Mouse (Mus musculus) kidney, adult 9 months (tissue): ENCODE results near the gene Vmp1.

Source experiments
- DNase-seq: peaks from one replicate; pipeline ENCODE4 v3.0.0; 2022

Gene Vmp1

GRCm38 (mm10) chr11:86583313-86583825 is 100.3 kb downstream of the Vmp1 start:
- DNase-seq, result no peak

- DNase-seq, result no peak
Measured at GRCm38 (mm10) chr11:86582543-86583260, 100.9 kb downstream of the Vmp1 start.

- peak; percentile 17 for DNase-seq
Measured at GRCm38 (mm10) chr11:86581943-86582542, 101.6 kb downstream of the Vmp1 start.

- peak; percentile 90 for DNase-seq
Measured at GRCm38 (mm10) chr11:86581250-86581753, 102.3 kb downstream of the Vmp1 start.

GRCm38 (mm10) chr11:86580319-86581113 is 103.1 kb downstream of the Vmp1 start:
- DNase-seq, result peak; percentile 91

GRCm38 (mm10) chr11:86579731-86580318 is 103.8 kb downstream of the Vmp1 start:
- DNase-seq, result peak; percentile 83

GRCm38 (mm10) chr11:86578809-86579730 is 104.6 kb downstream of the Vmp1 start:
- DNase-seq, result peak; percentile 83

GRCm38 (mm10) chr11:86578106-86578808 is 105.4 kb downstream of the Vmp1 start:
- no peak for DNase-seq

- peak; percentile 58 for DNase-seq
Measured at GRCm38 (mm10) chr11:86577231-86577630, 106.4 kb downstream of the Vmp1 start.

GRCm38 (mm10) chr11:86575632-86576378 is 107.8 kb downstream of the Vmp1 start:
- DNase-seq, result no peak

- peak; percentile 48 for DNase-seq
Measured at GRCm38 (mm10) chr11:86574408-86574807, 109.2 kb downstream of the Vmp1 start.

- peak; percentile 77 for DNase-seq
Measured at GRCm38 (mm10) chr11:86573646-86574231, 109.9 kb downstream of the Vmp1 start.

GRCm38 (mm10) chr11:86572623-86573022 is 111.0 kb downstream of the Vmp1 start:
- DNase-seq, result no peak

GRCm38 (mm10) chr11:86571871-86572270 is 111.8 kb downstream of the Vmp1 start:
- no peak for DNase-seq

- no peak for DNase-seq
Measured at GRCm38 (mm10) chr11:86571047-86571855, 112.4 kb downstream of the Vmp1 start.

- DNase-seq, result no peak
Measured at GRCm38 (mm10) chr11:86570261-86570746, 113.3 kb downstream of the Vmp1 start.

GRCm38 (mm10) chr11:86568425-86568824 is 115.2 kb downstream of the Vmp1 start:
- peak; percentile 64 for DNase-seq

GRCm38 (mm10) chr11:86558258-86558657 is 125.4 kb downstream of the Vmp1 start:
- DNase-seq, result no peak

GRCm38 (mm10) chr11:86553525-86553924 is 130.1 kb downstream of the Vmp1 start:
- DNase-seq, result no peak
